Mouse (Mus musculus) cerebellum, adult 2 months (tissue): ENCODE measurements around the gene Cdh12.

Source experiments
- CTCF ChIP-seq: fragments of 200-500 bp; IDR thresholded peaks from 2 replicates; pipeline ENCODE4 v1.5.1; 2011; ENCODE audit warnings: low read depth, mild to moderate bottlenecking, control low read depth, low read length, moderate library complexity, borderline replicate concordance; ENCODE audit not compliant: insufficient read depth
- POLR2A ChIP-seq: fragments of 200-500 bp; IDR thresholded peaks from 2 replicates; pipeline ENCODE4 v1.6.1; 2011; ENCODE audit warnings: low read length, control low read depth, borderline replicate concordance; ENCODE audit not compliant: insufficient read depth

DNA sequence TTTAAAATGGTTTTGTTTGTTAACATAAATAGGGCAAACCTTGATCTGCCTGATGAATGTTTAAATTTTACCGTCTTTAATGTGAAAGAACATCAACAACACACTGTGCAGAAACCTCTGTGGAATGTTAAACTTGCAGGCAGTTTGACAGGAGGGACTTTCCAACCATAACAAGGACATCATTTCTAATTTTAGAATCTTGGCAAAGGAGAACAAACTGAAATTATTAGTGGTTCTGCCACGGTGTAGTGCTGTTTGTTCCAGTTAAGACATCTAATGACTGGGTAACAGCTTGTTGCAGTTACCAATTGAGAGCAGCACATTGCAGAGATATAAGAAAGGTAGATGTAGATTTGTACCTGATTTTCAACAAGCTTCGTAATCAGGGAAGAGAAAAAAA lies 453.5 kb downstream of the Cdh12 start:
- TF ChIP-seq POLR2A, result no peak
- TF ChIP-seq CTCF, result no peak
